Mouse (Mus musculus) CH12.LX (cell line): ENCODE measurements around the gene Gsdme. TPM values are rescaled to one million over a fixed set of nuclear protein-coding genes. Genes with fewer than 3 reads are reported as not detected.
A peak's percentile ranks its signal among the peaks of the same experiment; 100 is the strongest.

ENCODE experiments used
- DNase-seq: peaks from one replicate; pipeline ENCODE4 v3.0.0-alpha.2; 2013; ENCODE audit errors: extremely low read depth
- H3K27ac ChIP-seq: 2 replicates; pipeline ENCODE4 v1.5.1; 2012; ENCODE audit warnings: low read depth, mild to moderate bottlenecking, control low read depth, moderate library complexity; ENCODE audit not compliant: insufficient read depth
- H3K27me3 ChIP-seq: replicated peaks from 2 replicates; pipeline ENCODE3; 2012; ENCODE audit warnings: inconsistent platforms
- H3K36me3 ChIP-seq, 2 experiments: replicated peaks in 1 of 2; 2 replicates each; pipeline versions ENCODE3 to v1.6.1; 2012; ENCODE audit warnings: inconsistent platforms in 1 of 2, low read length in 1 of 2, mild to moderate bottlenecking in 1 of 2, mixed read lengths in 1 of 2, moderate library complexity in 1 of 2; ENCODE audit not compliant: control insufficient read depth in 1 of 2, insufficient read depth in 1 of 2
- H3K4me1 ChIP-seq, 2 experiments: 2 replicates each; pipeline ENCODE4 v1.6.1; 2012; ENCODE audit warnings: inconsistent platforms in 1 of 2, moderate library complexity in 1 of 2; ENCODE audit not compliant: insufficient read depth in 2 of 2, control insufficient read depth in 1 of 2
- H3K4me2 ChIP-seq: 2 replicates; pipeline ENCODE4 v1.6.1; 2012; ENCODE audit warnings: low read depth, mild to moderate bottlenecking, control low read depth; ENCODE audit not compliant: poor library complexity, insufficient read depth, severe bottlenecking
- H3K4me3 ChIP-seq, 3 experiments: fragments of 150-350 bp in 1 of 3; sonication (generic) in 1 of 3; replicated peaks in 1 of 3; 2 replicates each; pipeline versions ENCODE3 to v1.5.1; 2011 to 2012; ENCODE audit warnings: low read depth in 2 of 3, low read length in 2 of 3, mild to moderate bottlenecking in 2 of 3, moderate library complexity in 2 of 3, control low read depth in 1 of 3, improper control_type of control experiment in 1 of 3, inconsistent platforms in 1 of 3, mixed read lengths in 1 of 3; ENCODE audit not compliant: poor library complexity in 1 of 3
- H3K79me2 ChIP-seq: replicated peaks from 2 replicates; pipeline ENCODE4 v1.6.1; 2012; ENCODE audit warnings: mild to moderate bottlenecking, moderate library complexity; ENCODE audit not compliant: control insufficient read depth, poor library complexity, insufficient read depth, severe bottlenecking; ENCODE audit errors: extremely low read depth
- H3K9ac ChIP-seq: 2 replicates; pipeline ENCODE4 v1.6.1; 2012; ENCODE audit warnings: low read depth, mild to moderate bottlenecking, control low read depth, moderate library complexity; ENCODE audit not compliant: insufficient read depth
- H3K9me3 ChIP-seq: replicated peaks from 2 replicates; pipeline ENCODE3; 2012; ENCODE audit warnings: low read length, inconsistent platforms, mixed read lengths
- CHD2 ChIP-seq: IDR thresholded peaks from 2 replicates; pipeline ENCODE4 v1.6.1; 2011; ENCODE audit warnings: low read length, improper control_type of control experiment
- CTCF ChIP-seq, 2 experiments: IDR thresholded peaks in 1 of 2; conservative IDR thresholded peaks in 1 of 2; 2 replicates each; pipeline ENCODE4 v1.5.1; 2011 to 2012; ENCODE audit warnings: low read depth in 2 of 2, low read length in 2 of 2, improper control_type of control experiment in 1 of 2, inconsistent platforms in 1 of 2, mild to moderate bottlenecking in 1 of 2, moderate library complexity in 1 of 2
- ETS1 ChIP-seq: conservative IDR thresholded peaks from 2 replicates; pipeline ENCODE4 v1.6.1; 2012; ENCODE audit warnings: low read depth, mild to moderate bottlenecking, inconsistent platforms, low read length, improper control_type of control experiment, moderate library complexity
- IRF4 ChIP-seq: IDR thresholded peaks from 2 replicates; pipeline ENCODE4 v1.6.1; 2014; ENCODE audit warnings: low read depth, mild to moderate bottlenecking, inconsistent platforms, low read length, improper control_type of control experiment
- KAT2A ChIP-seq: IDR thresholded peaks from 2 replicates; pipeline ENCODE4 v1.6.1; 2012; ENCODE audit warnings: low read length, improper control_type of control experiment, inconsistent platforms; ENCODE audit not compliant: insufficient replicate concordance
- MAFK ChIP-seq: IDR thresholded peaks from 2 replicates; pipeline ENCODE4 v1.6.1; 2011; ENCODE audit warnings: low read length, improper control_type of control experiment; ENCODE audit not compliant: insufficient replicate concordance
- MYC ChIP-seq: IDR thresholded peaks from 2 replicates; pipeline ENCODE4 v1.6.1; 2011; ENCODE audit warnings: low read depth, mild to moderate bottlenecking, improper control_type of control experiment, low read length
- POLR2A ChIP-seq: IDR thresholded peaks from 2 replicates; pipeline ENCODE4 v1.6.1; 2011; ENCODE audit warnings: low read depth, mild to moderate bottlenecking, improper control_type of control experiment, low read length
- POLR2AphosphoS2 ChIP-seq: IDR thresholded peaks from 2 replicates; pipeline ENCODE4 v1.6.1; 2011; ENCODE audit warnings: low read depth, low read length, improper control_type of control experiment
- TBP ChIP-seq: conservative IDR thresholded peaks from 2 replicates; pipeline ENCODE4 v1.6.1; 2011; ENCODE audit warnings: low read depth, low read length, improper control_type of control experiment
- UBTF ChIP-seq: IDR thresholded peaks from 2 replicates; pipeline ENCODE4 v1.6.1; 2012; ENCODE audit warnings: low read depth, mild to moderate bottlenecking, inconsistent platforms, low read length, improper control_type of control experiment, moderate library complexity
- USF1 ChIP-seq: IDR thresholded peaks from 2 replicates; pipeline ENCODE4 v1.6.1; 2014; ENCODE audit warnings: low read depth, mild to moderate bottlenecking, inconsistent platforms, low read length, improper control_type of control experiment
- ZC3H11A ChIP-seq: IDR thresholded peaks from 2 replicates; pipeline ENCODE4 v1.6.1; 2012; ENCODE audit warnings: low read depth, mild to moderate bottlenecking, inconsistent platforms, low read length, improper control_type of control experiment
- ZMIZ1 ChIP-seq: IDR thresholded peaks from 2 replicates; pipeline ENCODE4 v1.6.1; 2012; ENCODE audit warnings: low read depth, mild to moderate bottlenecking, inconsistent platforms, low read length, improper control_type of control experiment
- ZNF384 ChIP-seq: IDR thresholded peaks from 2 replicates; pipeline ENCODE4 v1.6.1; 2012; ENCODE audit warnings: low read depth, low read length, improper control_type of control experiment, inconsistent platforms
- dilution Hi-C: fragments of 300-500 bp; cut with MboI; formaldehyde crosslinking; loops from 2 replicates; pipeline ENCODE4 v1.14.3; 2020; ENCODE audit warnings: low sequenced_read_pairs; ENCODE audit not compliant: extremely low pct_unique_long_range_greater_than_20kb, extremely low pct_ligation_motif_present
- in situ Hi-C: fragments of 300-500 bp; cut with MboI; formaldehyde crosslinking; loops from 3 replicates; pipeline ENCODE4 v1.14.3; 2019; ENCODE audit warnings: low sequenced_read_pairs, low pct_ligation_motif_present, low pct_unique_long_range_greater_than_20kb, mixed read lengths
- polyA plus RNA-seq: library from polyadenylated mRNA; unstranded; fragments of >175 nt; gene quantifications from 2 replicates; pipeline ENCODE4 v1.2.1, GENCODE M21; 2012; ENCODE audit warnings: low read depth; ENCODE audit not compliant: insufficient read length
- total RNA-seq, 2 experiments: library from RNA; depleted of rRNA; stranded (reverse); fragments of 300-350 nt in 1 of 2; fragments of >200 nt in 1 of 2; gene quantifications; 2 replicates each; pipeline ENCODE4 v1.2.3; 2012 to 2014

Gsdme gene
- total and polyA plus RNA-seq, 3 experiments: 0.38 to 1.8 TPM; not detected in 1

DNA sequence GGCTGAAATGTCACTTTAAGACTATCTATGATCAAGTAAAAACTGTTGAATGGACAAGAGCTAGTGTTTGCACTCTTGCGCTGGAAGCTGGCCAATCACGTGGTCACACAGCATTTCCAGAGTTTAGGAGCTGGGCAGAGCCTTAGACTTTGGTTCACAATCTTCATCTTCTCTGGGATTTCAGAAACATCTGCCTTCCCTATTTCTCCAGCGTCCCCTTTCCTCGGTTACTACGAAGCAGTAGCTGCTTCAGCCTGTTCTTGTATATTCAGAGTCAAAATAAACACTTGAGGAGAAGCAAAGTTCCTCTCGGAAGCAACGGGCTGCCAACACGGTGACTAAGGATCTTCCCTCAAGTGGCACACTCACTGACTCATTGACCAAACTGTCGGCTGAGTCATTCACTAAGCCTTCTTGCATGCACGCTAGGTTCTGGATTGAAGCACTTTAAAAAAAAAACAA lies 8.9 kb downstream of the Gsdme start:
- no peak overlapping the region for H3K9ac ChIP-seq

DNA sequence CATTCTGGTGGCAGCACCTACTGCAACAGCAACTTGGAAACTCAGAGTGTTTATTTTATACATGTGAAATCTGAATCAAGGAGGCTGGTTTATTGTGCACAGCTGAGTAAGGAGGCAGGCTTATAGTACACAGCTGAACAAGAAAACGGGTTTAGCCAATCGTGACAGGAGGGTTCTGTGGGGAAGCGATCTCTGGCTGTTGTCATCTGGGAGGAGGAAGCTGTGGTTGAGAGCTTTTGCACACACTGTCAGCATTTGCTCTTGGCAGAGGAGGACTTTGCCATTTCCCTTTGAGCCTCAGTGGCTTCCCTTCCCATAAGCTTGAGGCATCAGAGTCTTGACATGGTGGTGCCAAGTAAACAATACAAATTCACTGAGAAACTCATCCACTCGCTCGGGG lies 11.0 kb downstream of the Gsdme start:
- H3K27me3 ChIP-seq: no peaks in the 10 kb centered on the region
- DNase-seq: peak; percentile 49
- H3K4me3 ChIP-seq: no peak overlapping the region
- H3K79me2 ChIP-seq: no peaks in the 10 kb centered on the region
- H3K4me2 ChIP-seq: peak overlapping the region; percentile 57; the same call in 1 of the 2 replicates
- in situ Hi-C loops (no loop called here), dilution Hi-C loops (no loop called here)
- H3K9me3 ChIP-seq: no peaks in the 10 kb centered on the region
- peaks cover 5 to 12% of the 10 kb centered on the region in 2 experiments for H3K4me1 ChIP-seq
- no peak overlapping the region for H3K9ac ChIP-seq
- H3K36me3 ChIP-seq: no peaks in the 10 kb centered on the region
- H3K27ac ChIP-seq: no peak overlapping the region
- TF ChIP-seq ZMIZ1: no peak
- no peak for TF ChIP-seq ETS1
- TF ChIP-seq CHD2: no peak
- TF ChIP-seq POLR2AphosphoS2: no peak
- TF ChIP-seq TBP: no peak
- no peak for TF ChIP-seq USF1
- TF ChIP-seq MYC: no peak
- no peak for TF ChIP-seq ZNF384
- no peak for TF ChIP-seq ZC3H11A
- no peak for TF ChIP-seq MAFK
- no peak for TF ChIP-seq CTCF (conservative IDR thresholded peaks at IDR 0.05 in 1 of 2, IDR thresholded peaks at IDR 0.05 in 1 of 2; ENCODE audit: low read depth in 2 of 2, low read length in 2 of 2)
- TF ChIP-seq IRF4: no peak

More for the DNA sequence above, 8.9 kb downstream of the Gsdme start:
- dilution Hi-C loops: no loop called here
- Histone ChIP-seq H3K36me3 (no peaks in the 10 kb centered on the region), H3K4me2 (no peak overlapping the region)
- no peak for TF ChIP-seq CHD2
- no peak for TF ChIP-seq UBTF
- no peak for TF ChIP-seq ZNF384
- TF ChIP-seq KAT2A: no peak
- no peak for TF ChIP-seq IRF4
- no peak for TF ChIP-seq MYC
- no peak for TF ChIP-seq ZC3H11A
- TF ChIP-seq POLR2A: no peak
- TF ChIP-seq, all 38 proteins: peak for 0
- H3K4me1 ChIP-seq: peaks cover 5 to 12% of the 10 kb centered on the region in 2 experiments
- H3K27me3 ChIP-seq: no peaks in the 10 kb centered on the region
- H3K4me3 ChIP-seq: no peak overlapping the region
- H3K9me3 ChIP-seq: no peaks in the 10 kb centered on the region
- no peak overlapping the region for H3K27ac ChIP-seq
- no peak for DNase-seq
- in situ Hi-C loops: no loop called here
- H3K79me2 ChIP-seq: no peaks in the 10 kb centered on the region
